Mouse (Mus musculus) embryonic fibroblast, embryonic 13.5 days (primary cell): ENCODE data around the gene Gm10220.
"Not testable (repeated sequence)": the region's sequence is repeated elsewhere in the genome, so short reads cannot be mapped to it uniquely, and the experiment has no call there.

ENCODE experiments used
- CTCF ChIP-seq: IDR thresholded peaks from 2 replicates; pipeline ENCODE4 v1.5.1; 2011; ENCODE audit warnings: mild to moderate bottlenecking, control low read depth, low read length, moderate library complexity, borderline replicate concordance; ENCODE audit not compliant: insufficient read depth
- POLR2A ChIP-seq: IDR thresholded peaks from 2 replicates; pipeline ENCODE4 v1.6.1; 2011; ENCODE audit warnings: low read depth, mild to moderate bottlenecking, control low read depth, low read length, moderate library complexity

DNA sequence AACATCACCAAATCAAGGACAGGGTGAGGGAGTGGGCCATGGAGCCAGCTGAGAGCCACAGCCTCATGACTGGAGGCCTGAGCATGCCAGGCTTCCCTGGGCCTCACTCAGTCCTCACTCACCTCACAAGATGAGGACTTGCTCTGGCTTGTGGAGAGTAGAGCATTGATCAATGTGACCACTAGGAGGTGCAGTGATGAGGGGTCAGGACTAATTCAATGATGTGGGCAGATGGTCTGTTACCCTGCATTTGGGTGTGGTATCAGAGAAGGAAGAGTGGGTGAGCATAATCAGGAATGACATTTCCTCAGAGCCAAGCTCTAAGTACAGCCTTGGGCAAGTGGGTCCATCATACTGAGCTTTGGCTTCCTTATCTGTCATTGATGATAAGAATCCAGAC, 42.2 kb downstream of the Gm10220 start:
- TF ChIP-seq CTCF, POLR2A: not testable (repeated sequence)
